Mouse (Mus musculus) embryonic fibroblast, embryonic 13.5 days (primary cell): ENCODE results near the gene Nxf7. TPM values are rescaled to one million over a fixed set of nuclear protein-coding genes. Genes with fewer than 3 reads are reported as not detected.

Experiments used
- polyA plus RNA-seq: library from polyadenylated mRNA; stranded (reverse); fragments of >200 nt; gene quantifications from 2 replicates; pipeline ENCODE4 v1.2.4, GENCODE M21; 2011; ENCODE audit warnings: low read depth; ENCODE audit not compliant: missing spikeins, insufficient read length

Nxf7 gene
- polyA plus RNA-seq, 1 experiment, result not detected

Other genes with a start within 250 kb of the Nxf7 start
- gene Gm5128, start 225.5 kb downstream of the Nxf7 start, polyA plus RNA-seq, result not detected in 2 replicates
- gene Gm7903, start 164.9 kb downstream of the Nxf7 start, polyA plus RNA-seq, result not detected in 2 replicates
- gene AV320801, start 104.2 kb downstream of the Nxf7 start, polyA plus RNA-seq, result not detected in 2 replicates
- gene Prame, start 28.9 kb upstream of the Nxf7 start, polyA plus RNA-seq, result not detected in 2 replicates
- not detected in 2 replicates for gene Tcp11x2, start 95.0 kb upstream of the Nxf7 start, polyA plus RNA-seq
- gene Tmsb15a, start 126.5 kb upstream of the Nxf7 start, polyA plus RNA-seq, result not detected in 2 replicates
- 9.9 and 10.5 TPM in 2 replicates for gene Armcx5, start 144.0 kb upstream of the Nxf7 start, polyA plus RNA-seq
- 40.1 and 47.5 TPM in 2 replicates for gene Gprasp1, start 144.0 kb upstream of the Nxf7 start, polyA plus RNA-seq
- 27.6 and 32.9 TPM in 2 replicates for gene Bhlhb9, start 198.8 kb upstream of the Nxf7 start, polyA plus RNA-seq
- gene Gprasp2, start 240.3 kb upstream of the Nxf7 start, polyA plus RNA-seq, result 2.4 and 6.3 TPM in 2 replicates